Mouse (Mus musculus) heart, postnatal 14 days (tissue): ENCODE measurements around the gene Zfyve28. TPM values are rescaled to one million over a fixed set of nuclear protein-coding genes. Genes with fewer than 3 reads are reported as not detected.

Experiments
- DNase-seq, 2 experiments: peaks; one replicate each; pipeline ENCODE4 v3.0.0; 2021 to 2022
- intact Hi-C: fragments of 180-260 bp; cut with DNase I; formaldehyde crosslinking; loops from one replicate; pipeline ENCODE4 v1.15.1; 2025
- total RNA-seq, 2 experiments: library from RNA; stranded (reverse); gene quantifications; 2 replicates each; pipeline ENCODE4 v1.2.3; 2021

Gene Zfyve28
- total RNA-seq, 2 experiments from 2014 or later = 0.41 to 1.0 TPM

DNA sequence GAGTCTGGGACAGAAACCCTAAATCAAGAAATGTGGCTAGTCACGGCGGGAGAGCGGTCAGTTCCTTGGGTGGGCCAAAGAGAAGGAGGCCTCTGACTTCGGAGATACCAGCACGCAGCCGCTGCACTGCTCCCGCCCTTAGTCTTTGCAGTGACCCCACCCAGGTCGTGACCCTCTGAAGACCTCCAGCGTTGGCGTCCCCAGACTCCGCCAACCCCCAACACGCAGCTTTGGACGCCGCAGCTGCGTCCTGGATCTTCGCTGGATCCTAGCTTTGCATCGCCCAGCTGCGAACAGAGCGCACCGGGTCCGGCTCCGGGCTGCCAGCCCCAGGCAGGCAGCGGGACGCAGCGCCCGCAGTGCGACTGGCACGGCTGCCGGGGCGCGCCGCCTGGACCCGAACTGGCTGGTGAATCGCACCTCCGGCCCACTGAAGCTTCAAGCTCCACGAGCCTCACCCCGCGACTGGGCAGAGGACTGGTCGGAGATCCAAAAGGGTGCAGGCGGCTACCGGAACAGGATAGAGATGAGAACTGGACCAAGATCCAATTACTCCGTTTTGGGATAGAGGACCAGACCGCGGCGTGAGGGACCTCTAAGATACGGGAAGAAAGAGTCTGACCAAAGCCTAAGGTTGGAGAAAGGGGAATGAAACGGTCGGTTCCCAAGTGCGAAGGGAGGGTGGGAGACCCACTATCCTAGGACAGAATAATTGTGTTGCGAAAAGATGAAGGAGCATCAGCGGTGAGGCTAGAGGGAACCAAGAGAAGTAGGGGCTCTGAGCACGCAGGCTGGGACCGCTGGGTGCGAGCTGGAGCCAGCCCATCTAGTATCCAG lies 1.0 kb downstream of the Zfyve28 start:
- no peak for DNase-seq
- intact Hi-C loops = no loop called here

DNA sequence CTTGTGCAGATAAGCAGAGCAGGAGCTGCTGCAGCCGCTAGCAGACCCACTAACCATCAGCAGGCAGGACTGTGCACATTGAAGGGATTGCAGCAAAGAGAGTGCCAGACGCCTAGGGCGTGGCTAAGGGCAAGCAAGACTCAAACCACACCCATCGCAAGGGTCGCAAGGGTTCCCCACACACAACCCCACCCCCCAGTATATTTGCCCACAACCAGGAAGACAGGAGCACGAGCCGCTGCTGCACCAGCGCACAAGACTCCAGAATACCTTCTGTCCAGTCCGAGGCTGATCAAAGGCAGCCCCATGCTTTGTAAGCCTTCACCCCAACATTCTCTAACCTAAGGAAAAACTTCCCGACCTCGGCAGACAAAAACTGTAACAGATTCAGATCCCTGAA lies 1.7 kb downstream of the Zfyve28 start:
- intact Hi-C loops = no loop called here
- DNase-seq = no peak

- intact Hi-C loops = no loop called here
- no peak for DNase-seq
Measured at GRCm38 (mm10) chr5:34285285-34285684, 3.0 kb downstream of the Zfyve28 start.

GRCm38 (mm10) chr5:34284156-34284750 lies 4.0 kb downstream of the Zfyve28 start:
- intact Hi-C loops = no loop called here
- no peak for DNase-seq

GRCm38 (mm10) chr5:34283355-34283754 lies 4.9 kb downstream of the Zfyve28 start:
- intact Hi-C loops = no loop called here
- DNase-seq = no peak

GRCm38 (mm10) chr5:34280976-34281375 lies 7.3 kb downstream of the Zfyve28 start:
- intact Hi-C loops = no loop called here
- no peak for DNase-seq

- no peak for DNase-seq
- intact Hi-C loops = no loop called here
Measured at GRCm38 (mm10) chr5:34279214-34279613, 9.0 kb downstream of the Zfyve28 start.

DNA sequence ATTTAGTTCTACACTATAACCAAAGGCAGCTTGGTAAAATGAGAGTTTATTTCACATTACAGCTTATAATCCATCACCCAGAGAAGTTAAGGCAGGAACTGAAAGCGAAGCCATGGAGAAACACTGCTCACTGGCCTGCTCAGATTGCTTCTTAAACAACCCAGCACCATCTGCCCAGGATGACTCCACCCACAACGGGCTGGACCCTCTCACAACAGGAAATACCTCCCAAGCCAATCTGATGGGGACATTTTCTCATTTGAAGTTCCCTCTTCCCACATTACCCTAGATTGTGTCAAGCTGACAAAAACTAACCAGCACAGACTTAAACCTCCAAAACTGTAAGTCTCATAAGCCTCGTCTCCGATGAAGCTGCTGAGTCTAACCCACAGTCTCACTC lies 10.2 kb downstream of the Zfyve28 start:
- intact Hi-C loops = no loop called here
- DNase-seq = no peak

DNA sequence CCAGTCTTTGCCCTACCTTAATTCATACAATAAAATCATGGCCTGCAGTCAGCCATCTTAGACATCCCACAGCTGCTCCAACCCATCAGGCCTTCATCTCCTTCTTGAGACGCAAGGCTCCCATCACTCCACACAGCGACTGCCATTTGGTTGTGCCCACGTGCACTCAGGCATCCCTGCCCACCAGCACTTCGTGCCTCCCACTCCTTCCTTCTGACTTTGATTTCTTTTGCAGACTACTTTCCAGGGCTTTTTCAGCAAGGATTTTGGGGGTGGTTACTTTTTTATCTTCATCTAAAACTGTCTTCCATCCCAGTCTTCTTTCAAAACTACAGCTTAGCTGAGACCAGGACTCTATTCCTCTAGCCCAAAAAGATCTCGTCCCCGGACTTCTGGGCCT lies 11.5 kb downstream of the Zfyve28 start:
- DNase-seq = no peak
- intact Hi-C loops = no loop called here

DNA sequence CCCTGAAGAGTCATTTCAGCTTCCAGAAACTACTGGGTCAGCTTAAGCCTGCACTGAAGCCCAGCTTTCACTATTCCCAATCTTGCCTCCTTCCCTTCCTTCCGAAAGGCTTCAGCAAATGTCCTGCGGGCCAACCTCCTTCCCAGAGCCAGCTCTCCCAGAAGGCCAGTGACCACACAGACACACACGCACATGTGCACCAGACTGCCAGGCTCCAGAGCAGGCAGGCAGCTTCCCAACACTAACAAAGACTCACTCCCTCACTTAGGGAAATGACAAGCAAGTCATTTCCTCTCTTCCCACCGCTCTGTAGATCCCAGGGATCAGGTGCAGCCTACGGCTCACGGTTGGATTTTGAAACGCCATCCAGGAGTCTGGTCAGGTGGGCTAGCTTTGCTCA lies 12.1 kb downstream of the Zfyve28 start:
- intact Hi-C loops = no loop called here
- peak; percentile 34 to 63 for DNase-seq

GRCm38 (mm10) chr5:34274676-34275293 lies 13.5 kb downstream of the Zfyve28 start:
- intact Hi-C loops = no loop called here
- DNase-seq = no peak

DNA sequence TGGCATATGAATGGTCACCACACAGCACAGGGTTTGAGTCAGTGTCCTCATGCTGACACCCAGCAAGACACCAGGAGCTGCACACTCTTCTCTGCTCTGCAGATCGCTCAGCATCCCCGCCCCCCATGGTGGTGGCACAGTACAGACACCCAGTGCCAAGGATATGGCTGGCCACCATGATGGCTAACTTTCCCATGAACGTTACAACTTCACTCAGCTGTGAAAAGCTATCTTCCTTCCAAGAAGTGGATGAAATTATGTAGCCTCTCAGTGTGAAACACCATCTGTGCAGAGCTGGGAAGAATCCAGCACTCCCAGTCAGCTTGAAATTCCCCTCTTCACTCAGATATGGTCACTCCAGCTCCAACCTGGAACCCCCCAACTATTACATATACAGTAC lies 14.0 kb downstream of the Zfyve28 start:
- DNase-seq = no peak
- intact Hi-C loops = no loop called here

DNA sequence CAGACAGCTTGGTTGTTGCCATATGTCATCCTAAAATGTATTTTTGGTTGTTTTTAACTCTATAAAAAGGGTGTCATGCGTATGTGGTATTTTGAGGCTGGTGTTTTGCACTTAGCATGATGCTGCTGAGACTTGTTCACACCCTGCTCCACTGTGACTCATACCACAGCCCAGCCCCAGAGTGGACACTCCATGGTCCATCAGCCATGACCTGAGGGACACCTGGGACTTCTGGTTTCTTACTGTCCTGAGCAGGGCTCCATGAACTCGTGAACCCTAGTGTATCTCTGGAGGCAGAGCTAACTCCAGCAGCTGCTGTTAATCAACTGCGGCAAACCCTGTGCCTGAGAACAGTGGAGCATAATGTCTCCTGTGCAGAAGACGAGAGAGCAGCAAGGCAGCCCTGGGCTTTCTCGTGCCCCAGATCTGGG lies 15.0 kb downstream of the Zfyve28 start:
- intact Hi-C loops = no loop called here
- DNase-seq = no peak

DNA sequence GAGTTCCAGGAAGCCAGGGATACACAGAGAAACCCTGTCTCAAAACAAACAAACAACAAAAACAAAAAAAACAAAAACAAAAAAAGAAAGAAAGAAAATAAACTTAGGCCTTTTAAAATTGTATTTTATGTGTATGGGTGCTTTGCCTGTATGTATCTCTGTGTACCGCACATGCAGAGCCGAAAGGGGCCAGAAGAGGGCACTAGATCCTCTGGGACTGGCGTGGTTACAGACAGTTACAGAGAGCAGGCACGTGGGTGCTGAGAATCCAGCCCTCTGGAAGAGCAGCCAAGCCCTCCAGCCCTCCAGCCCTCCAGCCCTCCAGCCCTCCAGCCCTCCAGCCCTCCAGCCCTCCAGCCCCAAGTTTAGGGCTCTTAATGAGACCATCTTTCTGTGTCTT lies 16.5 kb downstream of the Zfyve28 start:
- intact Hi-C loops = no loop called here
- no peak for DNase-seq

- DNase-seq = no peak
- intact Hi-C loops = no loop called here
Measured at GRCm38 (mm10) chr5:34269921-34270465, 18.3 kb downstream of the Zfyve28 start.

- intact Hi-C loops = no loop called here
- DNase-seq = no peak
Measured at GRCm38 (mm10) chr5:34269197-34269920, 18.9 kb downstream of the Zfyve28 start.

DNA sequence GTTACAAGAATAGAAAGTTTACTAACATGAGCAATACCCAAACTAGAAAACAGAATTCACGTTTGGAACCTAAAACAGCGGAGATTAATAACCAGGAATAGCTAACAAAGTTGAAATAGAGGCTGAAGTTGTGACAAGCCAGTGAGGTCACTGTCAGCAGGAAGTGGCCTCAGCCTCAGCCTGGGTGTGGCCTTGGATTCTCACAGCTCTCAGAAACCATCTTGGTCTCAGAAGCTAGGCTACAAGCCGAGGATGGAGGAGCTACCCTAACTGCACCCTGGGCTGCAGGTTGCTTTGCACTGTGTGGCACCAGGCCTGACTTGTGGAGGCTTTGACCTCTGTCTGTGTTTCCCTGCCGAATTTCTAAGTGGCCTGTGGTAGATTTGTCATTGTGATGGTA lies 22.2 kb downstream of the Zfyve28 start:
- no peak for DNase-seq
- intact Hi-C loops = no loop called here

GRCm38 (mm10) chr5:34259172-34259816 lies 29.0 kb downstream of the Zfyve28 start:
- DNase-seq = no peak

GRCm38 (mm10) chr5:34255189-34255588 lies 33.1 kb downstream of the Zfyve28 start:
- intact Hi-C loops = loop anchor here (1.0 to 5.0 kb wide), 3 partner anchors 45 to 158 kb away; no protein-coding TSS in a partner anchor

More at GRCm38 (mm10) chr5:34259172-34259816, 29.0 kb downstream of the Zfyve28 start:
- intact Hi-C loops = loop anchor here (5.0 kb wide), 1 partner anchor 162 kb away; no protein-coding TSS in a partner anchor

DNA sequence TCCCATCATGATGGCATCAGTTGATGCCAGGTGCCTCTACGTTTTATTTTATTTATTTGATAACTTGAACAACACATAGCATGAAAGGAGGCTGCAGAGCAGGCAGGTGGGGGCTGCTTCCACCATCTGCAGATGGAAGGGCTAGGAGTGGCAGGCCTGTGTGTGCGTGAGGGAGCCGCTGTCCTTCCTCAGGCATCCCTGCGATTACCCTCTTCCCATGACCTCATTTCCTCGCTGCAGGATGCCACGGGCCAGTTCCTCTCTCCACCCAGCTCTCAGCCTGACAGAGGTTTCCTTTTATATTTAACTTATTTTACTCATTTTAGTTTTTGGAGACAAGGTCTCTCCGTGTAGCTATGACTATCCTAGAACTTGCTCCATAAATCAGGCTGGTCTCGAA lies 33.9 kb downstream of the Zfyve28 start:
- intact Hi-C loops = no loop called here
- DNase-seq = no peak

More at GRCm38 (mm10) chr5:34255189-34255588, 33.1 kb downstream of the Zfyve28 start:
- DNase-seq = no peak
